Mouse (Mus musculus) myocyte (in vitro differentiated cells): Measurements from ENCODE around the gene Cops8. TPM values are rescaled to one million over a fixed set of nuclear protein-coding genes. Genes with fewer than 3 reads are reported as not detected.

Experiments
- H3K27me3 ChIP-seq: one replicate; pipeline ENCODE4 v1.6.1; 2011; ENCODE audit not compliant: control insufficient read depth, insufficient read depth, insufficient read length
- H3K36me3 ChIP-seq: one replicate; pipeline ENCODE4 v1.6.1; 2011; ENCODE audit not compliant: control insufficient read depth, insufficient read depth
- H3K4me2 ChIP-seq: one replicate; pipeline ENCODE4 v1.6.1; 2011; ENCODE audit warnings: low read depth, control low read depth
- H3K4me3 ChIP-seq: one replicate; pipeline ENCODE4 v1.5.1; 2011; ENCODE audit warnings: mild to moderate bottlenecking, control low read depth, moderate library complexity
- H3K79me2 ChIP-seq: one replicate; pipeline ENCODE4 v1.6.1; 2011; ENCODE audit not compliant: control insufficient read depth, insufficient read depth
- H3ac ChIP-seq: one replicate; pipeline ENCODE4 v1.6.1; 2011; ENCODE audit not compliant: control insufficient read depth, insufficient read length
- CEBPB ChIP-seq: IDR thresholded peaks from 2 replicates; pipeline ENCODE4 v1.6.1; 2011; ENCODE audit warnings: mild to moderate bottlenecking, moderate library complexity; ENCODE audit not compliant: poor library complexity, insufficient read depth, severe bottlenecking
- E2F4 ChIP-seq: IDR thresholded peaks from one replicate; pipeline ENCODE4 v1.6.1; 2011; ENCODE audit warnings: mild to moderate bottlenecking, control low read depth, moderate library complexity; ENCODE audit not compliant: insufficient read depth
- MAX ChIP-seq: IDR thresholded peaks from one replicate; pipeline ENCODE4 v1.6.1; 2011; ENCODE audit warnings: low read depth, mild to moderate bottlenecking, control low read depth
- MYOD1 ChIP-seq, 3 experiments: IDR thresholded peaks; one replicate each; pipeline ENCODE4 v1.6.1; 2011; ENCODE audit warnings: control low read depth in 2 of 3, low read depth in 2 of 3, mild to moderate bottlenecking in 2 of 3, moderate library complexity in 1 of 3; ENCODE audit not compliant: insufficient read length in 2 of 3, control insufficient read depth in 1 of 3
- MYOG ChIP-seq, 3 experiments: IDR thresholded peaks; one replicate each; pipeline ENCODE4 v1.6.1; 2011; ENCODE audit warnings: control low read depth in 2 of 3, low read depth in 2 of 3, mild to moderate bottlenecking in 2 of 3; ENCODE audit not compliant: insufficient read length in 2 of 3, control insufficient read depth in 1 of 3, insufficient read depth in 1 of 3
- POLR2A ChIP-seq: IDR thresholded peaks from one replicate; pipeline ENCODE4 v1.6.1; 2011; ENCODE audit warnings: low read depth, mild to moderate bottlenecking, control low read depth, moderate library complexity; ENCODE audit not compliant: insufficient read length
- POLR2AphosphoS2 ChIP-seq: IDR thresholded peaks from one replicate; pipeline ENCODE4 v1.6.1; 2011; ENCODE audit warnings: low read depth, control low read depth; ENCODE audit not compliant: insufficient read length
- REST ChIP-seq: IDR thresholded peaks from one replicate; pipeline ENCODE4 v1.6.1; 2011; ENCODE audit warnings: mild to moderate bottlenecking, control low read depth, moderate library complexity; ENCODE audit not compliant: insufficient read depth, insufficient read length
- SRF ChIP-seq: IDR thresholded peaks from one replicate; pipeline ENCODE4 v1.6.1; 2011; ENCODE audit warnings: low read depth; ENCODE audit not compliant: control insufficient read depth, insufficient read length
- TCF12 ChIP-seq: IDR thresholded peaks from one replicate; pipeline ENCODE4 v1.6.1; 2011; ENCODE audit warnings: mild to moderate bottlenecking, control low read depth; ENCODE audit not compliant: poor library complexity, insufficient read depth, severe bottlenecking
- TCF3 ChIP-seq: IDR thresholded peaks from one replicate; pipeline ENCODE4 v1.6.1; 2011; ENCODE audit warnings: low read depth, control low read depth; ENCODE audit not compliant: insufficient read length
- USF1 ChIP-seq: IDR thresholded peaks from one replicate; pipeline ENCODE4 v1.6.1; 2011; ENCODE audit warnings: low read depth, mild to moderate bottlenecking, control low read depth, moderate library complexity
- polyA plus RNA-seq: library from polyadenylated mRNA; unstranded; fragments of >200 nt; fragmentation: generic; extraction: Trizol; gene quantifications from one replicate; pipeline ENCODE4 v1.2.1, GENCODE M21; 2012; ENCODE audit warnings: missing spikeins

Gene Cops8
- polyA plus RNA-seq, 1 experiment, result 98.1 TPM

GRCm38 (mm10) chr1:90638335-90638734 lies 35.6 kb downstream of the Cops8 start:
- Histone ChIP-seq H3K79me2 (no peaks in the 10 kb centered on the region), H3K36me3 (no peaks in the 10 kb centered on the region), H3K4me2 (no peak overlapping the region)

GRCm38 (mm10) chr1:90650781-90651437 lies 48.1 kb downstream of the Cops8 start:
- Histone ChIP-seq H3K79me2 (no peaks in the 10 kb centered on the region), H3K27me3 (no peaks in the 10 kb centered on the region), H3K4me3 (no peak overlapping the region), H3ac (no peak overlapping the region), H3K36me3 (no peaks in the 10 kb centered on the region), H3K4me2 (peak overlapping the region; percentile 27)
- TF ChIP-seq MYOG (IDR thresholded peaks at IDR 0.05; ENCODE audit: control insufficient read depth in 1 of 3, insufficient read depth in 1 of 3, insufficient read length in 2 of 3, low read depth in 2 of 3) (no peak), POLR2AphosphoS2 (no peak), MYOD1 (IDR thresholded peaks at IDR 0.05; ENCODE audit: control insufficient read depth in 1 of 3, insufficient read length in 2 of 3, low read depth in 2 of 3) (peak in 2 of 3 experiments; percentile 30 to 63)

More at GRCm38 (mm10) chr1:90638335-90638734, 35.6 kb downstream of the Cops8 start:
- Histone ChIP-seq H3K27me3 (no peaks in the 10 kb centered on the region), H3ac (no peak overlapping the region), H3K4me3 (no peak overlapping the region)
- TF ChIP-seq CEBPB (no peak), POLR2A (no peak), POLR2AphosphoS2 (no peak), MYOD1 (IDR thresholded peaks at IDR 0.05; ENCODE audit: control insufficient read depth in 1 of 3, insufficient read length in 2 of 3, low read depth in 2 of 3) (no peak), TCF12 (no peak), TCF3 (no peak), USF1 (no peak), MYOG (IDR thresholded peaks at IDR 0.05; ENCODE audit: control insufficient read depth in 1 of 3, insufficient read depth in 1 of 3, insufficient read length in 2 of 3, low read depth in 2 of 3) (no peak), MAX (no peak), E2F4 (no peak), SRF (no peak), REST (no peak)

- no peak for TF ChIP-seq E2F4
- TF ChIP-seq POLR2A, result no peak
- TF ChIP-seq MYOD1 (IDR thresholded peaks at IDR 0.05; ENCODE audit: control insufficient read depth in 1 of 3, insufficient read length in 2 of 3, low read depth in 2 of 3), result no peak
- TF ChIP-seq TCF12, result no peak
- no peak for TF ChIP-seq TCF3
- TF ChIP-seq MYOG (IDR thresholded peaks at IDR 0.05; ENCODE audit: control insufficient read depth in 1 of 3, insufficient read depth in 1 of 3, insufficient read length in 2 of 3, low read depth in 2 of 3), result no peak
- no peak for TF ChIP-seq USF1
- TF ChIP-seq CEBPB, result no peak
- TF ChIP-seq MAX, result no peak
- TF ChIP-seq REST, result no peak
- H3K4me3 ChIP-seq, result no peak overlapping the region
- H3K36me3 ChIP-seq, result no peaks in the 10 kb centered on the region
- no peak overlapping the region for H3K4me2 ChIP-seq
- no peak overlapping the region for H3ac ChIP-seq
- no peaks in the 10 kb centered on the region for H3K79me2 ChIP-seq
- no peaks in the 10 kb centered on the region for H3K27me3 ChIP-seq
Measured at GRCm38 (mm10) chr1:90651781-90652180, 49.0 kb downstream of the Cops8 start.

DNA sequence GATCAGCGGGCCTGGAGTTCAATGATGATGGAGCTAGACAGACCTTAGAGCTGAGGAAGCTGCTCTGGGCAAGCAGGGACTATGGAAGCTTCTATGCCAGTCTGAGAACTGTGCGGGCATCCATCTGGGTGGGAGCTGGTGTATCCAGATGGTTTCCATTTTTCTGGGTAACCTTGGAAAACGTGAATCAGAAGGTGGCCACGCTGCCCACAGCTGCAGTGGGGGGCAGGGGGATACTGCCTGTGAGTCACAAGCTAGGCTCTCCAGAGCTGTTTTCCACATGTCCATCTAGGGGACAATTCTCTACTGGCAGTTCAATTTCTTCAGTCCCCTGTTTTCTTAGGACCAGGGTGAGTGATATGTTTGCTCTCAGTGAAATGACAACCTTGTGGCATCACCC lies 49.8 kb downstream of the Cops8 start:
- Histone ChIP-seq H3K4me2 (peak overlapping the region; percentile 26), H3ac (no peak overlapping the region)
- TF ChIP-seq POLR2A (no peak), CEBPB (no peak), E2F4 (no peak), POLR2AphosphoS2 (no peak), MAX (no peak), TCF12 (peak; percentile 50), TCF3 (peak; percentile 22), USF1 (no peak), SRF (no peak), MYOD1 (IDR thresholded peaks at IDR 0.05; ENCODE audit: control insufficient read depth in 1 of 3, insufficient read length in 2 of 3, low read depth in 2 of 3) (peak in 2 of 3 experiments; percentile 18 to 68), MYOG (IDR thresholded peaks at IDR 0.05; ENCODE audit: control insufficient read depth in 1 of 3, insufficient read depth in 1 of 3, insufficient read length in 2 of 3, low read depth in 2 of 3) (no peak), REST (no peak)

More for the DNA sequence above, 49.8 kb downstream of the Cops8 start:
- Histone ChIP-seq H3K36me3 (no peaks in the 10 kb centered on the region), H3K79me2 (no peaks in the 10 kb centered on the region), H3K27me3 (no peaks in the 10 kb centered on the region), H3K4me3 (no peak overlapping the region)
